Mouse (Mus musculus) ES-E14 (cell line): Measurements from ENCODE around the gene 2210010C04Rik. TPM values are rescaled to one million over a fixed set of nuclear protein-coding genes. Genes with fewer than 3 reads are reported as not detected.
"Not testable (repeated sequence)": the region's sequence is repeated elsewhere in the genome, so short reads cannot be mapped to it uniquely, and the experiment has no call there.

ENCODE experiments used
- DNase-seq: peaks from one replicate; pipeline ENCODE4 v3.0.0-alpha.2; 2013; ENCODE audit warnings: low read depth, low spot score
- H3K27ac ChIP-seq: 2 replicates; pipeline ENCODE4 v1.5.1; 2012; ENCODE audit warnings: low read depth, mild to moderate bottlenecking, low read length, moderate library complexity, mixed read lengths; ENCODE audit not compliant: poor library complexity, insufficient read depth, severe bottlenecking
- H3K36me3 ChIP-seq: 2 replicates; pipeline ENCODE4 v1.6.1; 2012; ENCODE audit warnings: mild to moderate bottlenecking, low read length, moderate library complexity, mixed read lengths; ENCODE audit not compliant: control insufficient read depth, poor library complexity, insufficient read depth, severe bottlenecking
- H3K4me1 ChIP-seq, 2 experiments: fragments of 150-350 bp in 1 of 2; sonication (generic) in 1 of 2; 2 replicates each; pipeline ENCODE4 v1.6.1; 2012; ENCODE audit warnings: low read length in 2 of 2, mild to moderate bottlenecking in 1 of 2, mixed read lengths in 1 of 2; ENCODE audit not compliant: control insufficient read depth in 2 of 2, insufficient read depth in 2 of 2, poor library complexity in 1 of 2
- H3K4me3 ChIP-seq, 2 experiments: fragments of 150-350 bp in 1 of 2; sonication (generic) in 1 of 2; 2 replicates each; pipeline ENCODE4 v1.5.1; 2012; ENCODE audit warnings: low read length in 2 of 2, low read depth in 1 of 2, mild to moderate bottlenecking in 1 of 2, mixed read lengths in 1 of 2; ENCODE audit not compliant: insufficient read depth in 1 of 2, poor library complexity in 1 of 2, severe bottlenecking in 1 of 2
- H3K9ac ChIP-seq: 2 replicates; pipeline ENCODE4 v1.6.1; 2012; ENCODE audit warnings: low read depth, mild to moderate bottlenecking, low read length, mixed read lengths; ENCODE audit not compliant: poor library complexity, insufficient read depth, severe bottlenecking
- H3K9me3 ChIP-seq: fragments of 150-350 bp; sonication (generic); 2 replicates; pipeline ENCODE4 v1.6.1; 2012; ENCODE audit warnings: low read depth, mild to moderate bottlenecking, low read length; ENCODE audit not compliant: control insufficient read depth, insufficient read depth
- CHD2 ChIP-seq: IDR thresholded peaks from 2 replicates; pipeline ENCODE4 v1.6.1; 2014; ENCODE audit warnings: mild to moderate bottlenecking, low read depth, low read length, inconsistent platforms
- HCFC1 ChIP-seq: IDR thresholded peaks from 2 replicates; pipeline ENCODE4 v1.6.1; 2012; ENCODE audit warnings: low read length, inconsistent platforms, borderline replicate concordance; ENCODE audit not compliant: insufficient read depth
- MAFK ChIP-seq: IDR thresholded peaks from 2 replicates; pipeline ENCODE4 v1.6.1; 2014; ENCODE audit warnings: mild to moderate bottlenecking, low read depth, low read length, inconsistent platforms; ENCODE audit not compliant: insufficient read depth
- ZC3H11A ChIP-seq: IDR thresholded peaks from 2 replicates; pipeline ENCODE4 v1.6.1; 2012; ENCODE audit warnings: low read depth, mild to moderate bottlenecking, inconsistent platforms, low read length, borderline replicate concordance
- ZNF384 ChIP-seq: IDR thresholded peaks from 2 replicates; pipeline ENCODE4 v1.6.1; 2012; ENCODE audit warnings: low read depth, low read length, inconsistent platforms
- in situ Hi-C, 2 experiments: fragments of 600-800 bp; cut with MboI; formaldehyde crosslinking; loops; one replicate each; pipeline ENCODE4 v1.15.1; 2025; ENCODE audit warnings: low sequenced_read_pairs in 2 of 2, inconsistent platforms in 1 of 2; ENCODE audit not compliant: unreplicated experiment in 2 of 2
- total RNA-seq: library from RNA; depleted of rRNA; stranded (reverse); fragments of 300-350 nt; gene quantifications from 2 replicates; pipeline ENCODE4 v1.2.3, GENCODE M21; 2012; rRNA removed

The 2210010C04Rik gene
- total RNA-seq, 1 experiment, result not detected

DNA sequence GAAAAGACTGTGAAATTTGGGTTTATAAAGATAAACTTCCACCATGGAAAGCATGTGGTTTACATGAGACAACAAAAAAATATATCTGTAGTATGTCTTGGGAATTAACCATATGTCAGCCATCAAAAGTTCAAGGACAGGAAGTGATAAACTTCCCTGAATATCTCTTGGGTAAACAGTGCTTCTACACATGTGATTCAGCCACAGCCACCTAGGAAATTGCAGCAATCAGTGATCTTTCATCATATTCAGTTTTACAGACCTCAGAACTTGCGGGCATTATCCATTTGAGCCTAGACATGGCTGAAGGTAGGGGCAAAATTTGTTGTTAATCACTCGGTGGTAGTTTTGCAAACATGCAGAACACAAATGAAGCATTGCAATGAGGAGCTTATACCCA is 16.7 kb downstream of the 2210010C04Rik start:
- Histone ChIP-seq H3K4me3 (no peak overlapping the region), H3K27ac (no peak overlapping the region), H3K9me3 (no peaks in the 10 kb centered on the region), H3K36me3 (no peaks in the 10 kb centered on the region), H3K4me1 (no peaks in the 10 kb centered on the region), H3K9ac (no peak overlapping the region)
- DNase-seq, result no peak
- in situ Hi-C loops, result no loop called here
- TF ChIP-seq CHD2 (no peak), ZC3H11A (no peak), MAFK (no peak), ZNF384 (no peak), HCFC1 (no peak)

DNA sequence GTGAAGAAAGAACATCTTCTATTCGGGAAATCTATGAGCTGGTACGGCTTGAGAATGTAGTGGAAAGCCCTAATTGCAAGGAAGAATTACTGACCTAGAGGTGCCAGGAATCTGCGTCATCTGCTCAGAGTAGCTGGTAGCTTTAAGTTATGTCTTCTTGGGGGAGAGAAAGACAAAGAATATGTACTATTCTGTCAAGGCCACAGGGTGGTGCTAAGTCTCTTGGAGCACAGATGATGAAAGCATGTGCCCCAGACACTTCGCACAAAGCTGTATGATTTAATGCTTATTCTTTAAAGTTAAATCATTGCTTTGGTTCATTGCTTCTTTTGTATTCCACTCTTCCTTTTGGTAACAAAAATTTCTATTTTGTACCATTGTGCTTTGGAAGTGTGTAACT is 20.2 kb downstream of the 2210010C04Rik start:
- no peaks in the 10 kb centered on the region for H3K9me3 ChIP-seq
- H3K4me1 ChIP-seq, result no peaks in the 10 kb centered on the region
- H3K27ac ChIP-seq, result no peak overlapping the region
- TF ChIP-seq ZC3H11A, result no peak
- TF ChIP-seq CHD2, result no peak
- TF ChIP-seq MAFK, result no peak
- no peak for TF ChIP-seq ZNF384
- TF ChIP-seq HCFC1, result no peak
- H3K4me3 ChIP-seq, result no peak overlapping the region
- in situ Hi-C loops, result no loop called here
- no peak overlapping the region for H3K9ac ChIP-seq
- H3K36me3 ChIP-seq, result no peaks in the 10 kb centered on the region
- DNase-seq, result no peak

- DNase-seq, H3K4me1 ChIP-seq, H3K36me3 ChIP-seq, H3K9me3 ChIP-seq, in situ Hi-C loops, H3K9ac ChIP-seq, H3K4me3 ChIP-seq, H3K27ac ChIP-seq: not testable (repeated sequence)
Observed at GRCm38 (mm10) chr6:40999379-40999778, 35.9 kb downstream of the 2210010C04Rik start, which contains the start of gene Gm2663. Gm2663 (minus strand) TSS chr6:40999479.

Other genes starting within 250 kb of the 2210010C04Rik start
- gene Moxd2, start 148.0 kb downstream of the 2210010C04Rik start, total RNA-seq, result not detected in 2 replicates
- not detected in 2 replicates for gene Prss58, start 135.1 kb downstream of the 2210010C04Rik start, total RNA-seq
- not detected in 2 replicates for gene 1700074P13Rik, start 95.0 kb downstream of the 2210010C04Rik start, total RNA-seq
- not detected in 2 replicates for gene Gm4744, start 83.6 kb downstream of the 2210010C04Rik start, total RNA-seq
- gene 1810009J06Rik, start 70.8 kb downstream of the 2210010C04Rik start, total RNA-seq, result not detected in 2 replicates
- not detected in 2 replicates for gene Gm2663, start 36.0 kb downstream of the 2210010C04Rik start, total RNA-seq